Mouse (Mus musculus) embryonic stem cell, embryonic (primary cell): ENCODE results near the gene Hck.

Experiments used
- CTCF ChIA-PET, 4 experiments: fragments of 300-600 bp in 2 of 4; fragments of 350-600 bp in 2 of 4; sonication (Branson Sonifier 250); formaldehyde crosslinking; loops; one replicate each; lab custom pipeline; 2022; ENCODE audit warnings: inconsistent platforms in 2 of 4; lab: Charles Lee
- POLR2A ChIA-PET, 4 experiments: fragments of 300-600 bp in 2 of 4; fragments of 350-600 bp in 2 of 4; sonication (Branson Sonifier 250); formaldehyde crosslinking; loops; one replicate each; lab custom pipeline; 2022; ENCODE audit warnings: antibody characterized with exemption in 4 of 4, inconsistent platforms in 1 of 4; lab: Charles Lee

Hck gene

GRCm38 (mm10) chr2:153125875-153126274 lies 17.6 kb downstream of the Hck start:
- CTCF ChIA-PET = no interaction called here
- POLR2A ChIA-PET = no interaction called here

DNA sequence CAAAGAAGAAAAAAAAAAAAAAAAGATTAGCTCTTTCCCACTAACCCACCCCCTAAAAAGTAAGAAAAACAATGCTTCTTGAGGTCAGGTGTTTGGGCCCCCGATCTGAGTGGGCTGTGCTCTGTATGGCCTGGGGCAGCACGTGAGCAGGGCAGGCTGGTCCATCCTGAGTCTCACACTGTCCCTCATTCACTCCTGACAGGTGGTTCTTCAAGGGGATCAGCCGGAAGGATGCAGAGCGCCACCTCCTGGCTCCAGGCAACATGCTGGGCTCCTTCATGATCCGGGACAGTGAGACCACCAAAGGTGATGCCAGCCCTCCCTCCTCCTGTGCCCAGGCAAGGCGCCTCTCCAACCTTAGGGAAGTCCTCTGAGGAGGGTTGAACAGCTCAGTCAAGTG lies 22.8 kb downstream of the Hck start:
- POLR2A ChIA-PET = interaction anchor here in 2 of 4 experiments (0.6 to 1.6 kb wide), 8 partner anchors 9 to 824 kb away, joined by 3 to 6 read pairs (median 4); no protein-coding TSS in a partner anchor
- CTCF ChIA-PET = interaction anchor here (0.6 to 2.4 kb wide), 23 partner anchors 8 to 1024 kb away, joined by 3 to 16 read pairs (median 3); partner anchors contain the start of genes Hck (in 1 of the 4) and Tpx2 (in 1 of the 4)

DNA sequence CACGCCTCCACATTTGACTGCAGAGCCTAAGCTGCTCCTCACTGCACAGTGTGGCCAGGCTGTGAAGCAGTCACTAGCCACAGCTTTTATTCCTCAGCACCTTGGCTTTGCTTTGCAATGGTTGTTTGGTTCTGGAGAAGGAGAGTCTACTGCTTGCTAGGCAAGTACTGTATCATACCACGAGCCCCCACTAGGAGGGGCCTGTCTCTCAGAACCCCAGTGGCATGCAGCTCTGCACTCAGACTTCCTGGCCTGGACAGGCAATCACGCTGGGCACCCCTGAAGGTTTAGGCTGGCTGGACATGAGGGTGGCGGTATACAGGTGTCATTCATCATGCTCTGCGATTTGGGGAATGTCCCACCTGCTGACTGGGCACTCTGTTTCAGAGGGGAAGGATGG lies 26.0 kb downstream of the Hck start:
- POLR2A ChIA-PET = interaction anchor here in 2 of 4 experiments (0.6 to 1.7 kb wide), 2 partner anchors 8 to 11 kb away, joined by 3 read pairs; no protein-coding TSS in a partner anchor
- CTCF ChIA-PET = interaction anchor here (0.6 to 2.8 kb wide), 10 partner anchors 8 to 281 kb away, joined by 3 to 11 read pairs (median 4); no protein-coding TSS in a partner anchor

GRCm38 (mm10) chr2:153136211-153136610 lies 27.9 kb downstream of the Hck start:
- POLR2A ChIA-PET = interaction anchor here in 2 of 4 experiments (0.5 to 1.6 kb wide), 3 partner anchors 11 to 663 kb away, joined by 3 to 5 read pairs (median 3); no protein-coding TSS in a partner anchor
- CTCF ChIA-PET = interaction anchor here in 1 of 4 experiments (1.1 to 2.1 kb wide), 2 partner anchors 11 to 52 kb away, joined by 4 to 7 read pairs; no protein-coding TSS in a partner anchor

DNA sequence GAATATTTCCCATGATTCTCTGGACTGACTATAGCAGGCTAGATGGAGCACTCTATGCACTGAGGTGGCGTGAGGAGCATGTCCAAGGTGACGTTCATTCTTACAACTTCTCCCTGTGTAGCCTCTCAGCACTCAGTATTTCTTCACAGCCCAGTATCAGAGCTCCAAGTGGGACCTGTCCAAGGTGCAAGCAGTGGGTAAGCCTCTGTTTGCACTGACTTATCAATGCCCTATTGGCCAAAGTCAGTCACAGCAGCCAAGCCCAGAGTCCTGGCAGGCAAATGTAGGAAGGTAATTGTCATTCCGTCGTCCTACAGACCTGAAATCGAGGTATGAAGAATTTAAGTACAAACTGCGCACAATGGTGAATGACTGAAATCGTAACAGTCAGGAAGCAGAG lies 30.9 kb downstream of the Hck start:
- POLR2A ChIA-PET = interaction anchor here in 2 of 4 experiments (0.6 to 1.4 kb wide), 2 partner anchors 9 to 31 kb away, joined by 3 read pairs; partner anchors contain the start of gene Hck (in 1 of the 2)
- CTCF ChIA-PET = interaction anchor here (0.6 to 4.1 kb wide), 5 partner anchors 8 to 1789 kb away, joined by 3 to 16 read pairs (median 4); no protein-coding TSS in a partner anchor

- ChIA-PET POLR2A (interaction anchor here in 2 of 4 experiments (0.9 to 1.5 kb wide), 7 partner anchors 17 to 69 kb away, joined by 3 to 4 read pairs (median 3); partner anchors contain the start of gene Hck (in 1 of the 2)), CTCF (interaction anchor here (0.5 to 4.1 kb wide), 12 partner anchors 10 to 1626 kb away, joined by 3 to 16 read pairs (median 4); no protein-coding TSS in a partner anchor)
Measured at GRCm38 (mm10) chr2:153139996-153140613, 31.8 kb downstream of the Hck start.

GRCm38 (mm10) chr2:153142620-153143199 lies 34.4 kb downstream of the Hck start:
- POLR2A ChIA-PET = interaction anchor here in 3 of 4 experiments (0.6 to 1.4 kb wide), 13 partner anchors 8 to 228 kb away, joined by 3 to 4 read pairs (median 4); partner anchors contain the start of genes Foxs1 (in 1 of the 3), Tm9sf4 (in 1 of the 3) and Xkr7 (in 1 of the 3)

GRCm38 (mm10) chr2:153145346-153145745 lies 37.1 kb downstream of the Hck start:
- CTCF ChIA-PET = interaction anchor here (0.5 to 0.7 kb wide), 5 partner anchors 11 to 524 kb away, joined by 3 to 4 read pairs (median 3); no protein-coding TSS in a partner anchor
- POLR2A ChIA-PET = interaction anchor here in 1 of 4 experiments (0.7 kb wide), 1 partner anchor 250 kb away, joined by 5 read pairs; no protein-coding TSS in a partner anchor

More at GRCm38 (mm10) chr2:153142620-153143199, 34.4 kb downstream of the Hck start:
- CTCF ChIA-PET = interaction anchor here (0.6 to 4.1 kb wide), 92 partner anchors 8 to 674 kb away, joined by 3 to 24 read pairs (median 4); partner anchors contain the start of genes Foxs1 (in 1 of the 4), Hck (in 1 of the 4) and Xkr7 (in 1 of the 4)

DNA sequence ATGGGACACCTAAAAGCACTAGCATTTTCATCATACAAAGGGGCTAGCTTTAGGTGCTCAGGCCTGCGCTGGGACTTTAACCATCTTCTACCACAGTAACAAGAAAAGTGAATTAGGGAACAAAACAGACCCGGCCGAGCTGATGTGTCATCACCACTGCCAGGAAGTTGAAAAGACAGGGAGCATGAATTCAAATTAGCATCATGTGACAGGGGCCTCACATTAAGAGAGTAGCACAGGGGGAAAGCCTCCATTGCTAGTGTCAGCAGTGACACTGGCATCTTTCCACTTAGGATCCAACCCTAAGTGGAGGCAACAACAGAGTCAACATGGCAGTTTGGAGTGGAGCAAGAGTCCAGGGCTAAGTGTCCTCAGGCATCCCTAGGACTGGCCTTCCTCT lies 39.0 kb downstream of the Hck start:
- ChIA-PET CTCF (interaction anchor here (0.5 to 2.3 kb wide), 28 partner anchors 9 to 439 kb away, joined by 3 to 12 read pairs (median 3); no protein-coding TSS in a partner anchor), POLR2A (interaction anchor here in 2 of 4 experiments (0.7 to 2.0 kb wide), 3 partner anchors 10 to 279 kb away, joined by 3 to 7 read pairs (median 3); partner anchors contain the start of gene Tm9sf4 (in 1 of the 2))

DNA sequence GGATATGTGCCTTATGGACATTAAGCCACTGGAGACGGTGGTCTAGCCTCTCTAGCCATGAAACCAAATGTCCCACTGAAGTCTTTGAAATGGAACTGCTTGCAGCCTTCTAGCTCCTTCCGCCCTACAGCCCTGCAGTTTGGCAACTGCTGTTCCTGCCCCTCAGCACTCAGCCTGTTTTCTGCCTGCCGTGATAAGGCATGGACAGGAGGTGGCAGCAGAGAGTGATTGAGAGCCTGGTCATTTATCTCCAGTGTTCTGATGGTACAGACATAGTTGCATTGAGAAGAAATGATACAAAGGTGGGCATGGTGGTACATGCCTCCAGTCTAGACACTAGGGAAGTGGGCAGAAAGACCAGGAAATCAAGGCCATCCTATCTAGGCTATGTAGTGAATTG lies 39.4 kb downstream of the Hck start:
- POLR2A ChIA-PET = interaction anchor here in 2 of 4 experiments (0.7 to 2.0 kb wide), 4 partner anchors 11 to 279 kb away, joined by 3 to 7 read pairs (median 4); partner anchors contain the start of gene Tm9sf4 (in 1 of the 2)
- CTCF ChIA-PET = interaction anchor here (0.5 to 2.3 kb wide), 29 partner anchors 9 to 438 kb away, joined by 3 to 12 read pairs (median 3); no protein-coding TSS in a partner anchor

DNA sequence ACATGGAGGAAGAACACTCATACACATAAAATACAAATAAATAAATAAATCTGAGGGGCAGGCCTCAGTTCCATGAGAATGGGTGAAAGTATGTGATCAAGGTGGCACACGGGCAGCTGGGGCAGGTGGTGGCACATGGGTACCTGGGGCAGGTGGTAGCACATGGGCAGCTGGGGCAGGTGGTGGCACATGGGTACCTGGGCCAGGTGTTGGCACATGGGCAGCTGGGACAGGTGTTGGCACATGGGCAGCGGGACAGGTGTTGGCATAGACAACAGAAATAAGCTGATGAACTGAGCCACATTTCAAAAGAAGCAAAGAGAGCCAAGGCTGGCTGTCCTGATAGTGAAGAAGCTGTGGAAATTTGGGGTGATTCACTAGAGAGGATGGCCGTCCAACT lies 41.5 kb downstream of the Hck start:
- POLR2A ChIA-PET = interaction anchor here in 1 of 4 experiments (1.5 kb wide), 1 partner anchor 462 kb away, joined by 5 read pairs; no protein-coding TSS in a partner anchor
- CTCF ChIA-PET = interaction anchor here in 2 of 4 experiments (0.6 kb wide), 2 partner anchors 19 to 436 kb away, joined by 3 to 5 read pairs; no protein-coding TSS in a partner anchor

DNA sequence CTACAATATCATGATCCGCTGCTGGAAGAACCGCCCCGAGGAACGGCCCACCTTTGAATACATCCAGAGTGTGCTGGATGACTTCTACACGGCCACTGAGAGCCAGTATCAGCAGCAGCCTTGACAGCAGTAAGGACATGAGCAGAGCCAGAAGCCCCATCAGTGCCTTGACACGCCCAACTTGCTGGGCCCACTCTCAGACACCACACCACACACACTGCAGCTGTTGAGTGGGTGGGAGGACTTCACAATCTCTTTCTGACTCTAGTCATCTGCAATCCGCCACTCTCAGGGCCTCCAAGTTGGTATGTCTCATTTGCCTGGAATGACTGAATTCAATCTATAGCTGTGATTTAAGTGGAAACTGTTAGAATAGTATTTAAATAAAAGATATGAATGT lies 42.8 kb downstream of the Hck start:
- ChIA-PET CTCF (interaction anchor here in 3 of 4 experiments (0.6 to 1.1 kb wide), 4 partner anchors 8 to 726 kb away, joined by 3 to 6 read pairs (median 3); no protein-coding TSS in a partner anchor), POLR2A (interaction anchor here in 2 of 4 experiments (0.6 to 1.1 kb wide), 3 partner anchors 14 to 287 kb away, joined by 3 to 4 read pairs (median 3); no protein-coding TSS in a partner anchor)

DNA sequence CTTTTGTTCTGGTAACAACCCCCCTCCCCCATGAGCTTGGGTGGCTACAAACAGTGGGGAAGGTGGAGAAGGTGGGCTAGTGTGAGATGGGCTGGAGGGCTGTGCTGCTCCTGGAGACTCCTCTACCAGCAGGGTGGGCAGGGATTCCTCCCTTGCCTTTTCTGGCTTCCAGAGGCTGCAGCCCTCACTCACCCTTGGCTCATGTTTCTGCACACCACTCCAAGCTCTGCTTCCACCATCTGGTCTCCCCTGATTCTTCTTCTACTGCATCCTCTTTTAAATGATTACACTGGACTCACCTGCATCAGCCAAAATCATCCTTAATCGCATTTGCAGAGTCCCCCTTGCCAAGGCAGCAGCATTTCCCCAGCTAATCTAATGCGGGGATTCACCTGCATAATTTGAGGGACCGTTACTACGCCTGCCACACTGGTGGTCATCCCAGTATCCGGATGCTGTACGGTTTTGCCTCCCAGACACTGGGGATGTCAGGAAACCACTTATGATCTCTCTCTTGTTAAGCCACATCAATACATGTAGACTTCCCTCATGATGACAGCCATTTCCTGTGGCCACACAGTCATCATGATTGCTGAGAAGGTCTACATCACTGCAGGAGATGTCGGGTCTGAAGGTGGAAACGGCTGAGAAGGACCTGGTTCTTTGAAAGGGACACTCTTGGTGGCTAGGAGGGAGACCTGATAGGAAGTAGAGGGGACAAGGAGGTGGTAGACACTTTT lies 43.8 kb downstream of the Hck start:
- CTCF ChIA-PET = interaction anchor here in 3 of 4 experiments (0.6 to 2.2 kb wide), 3 partner anchors 9 to 21 kb away, joined by 3 to 13 read pairs (median 9); no protein-coding TSS in a partner anchor
- POLR2A ChIA-PET = interaction anchor here in 2 of 4 experiments (0.9 to 1.4 kb wide), 4 partner anchors 9 to 359 kb away, joined by 3 to 6 read pairs (median 4); partner anchors contain the start of gene Tm9sf4 (in 1 of the 2)

- ChIA-PET POLR2A (interaction anchor here in 2 of 4 experiments (0.9 to 1.4 kb wide), 5 partner anchors 9 to 358 kb away, joined by 3 to 6 read pairs (median 4); partner anchors contain the start of gene Tm9sf4 (in 1 of the 2)), CTCF (interaction anchor here in 3 of 4 experiments (1.0 to 2.2 kb wide), 3 partner anchors 10 kb away, joined by 3 to 13 read pairs (median 9); no protein-coding TSS in a partner anchor)
Measured at GRCm38 (mm10) chr2:153153033-153153450, 44.8 kb downstream of the Hck start.

DNA sequence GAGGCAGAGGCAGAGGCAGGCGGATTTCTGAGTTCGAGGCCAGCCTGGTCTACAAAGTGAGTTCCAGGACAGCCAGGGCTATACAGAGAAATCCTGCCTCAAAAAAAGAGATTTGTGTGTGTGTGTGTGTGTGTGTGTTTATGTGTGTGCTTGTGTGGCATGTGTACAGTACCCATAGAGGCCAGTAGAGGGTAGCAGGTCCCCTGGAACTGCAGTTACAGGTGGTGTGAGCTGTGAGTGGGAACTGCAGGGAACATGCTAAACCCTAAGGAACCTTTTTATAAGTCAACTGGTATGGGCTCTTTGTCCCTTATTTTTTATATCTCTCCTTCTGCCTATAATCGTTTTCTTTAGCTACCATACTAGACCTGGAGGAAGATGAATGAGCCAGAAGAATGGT lies 49.0 kb downstream of the Hck start:
- ChIA-PET CTCF (interaction anchor here (0.5 to 2.1 kb wide), 31 partner anchors 9 to 1263 kb away, joined by 3 to 14 read pairs (median 3); no protein-coding TSS in a partner anchor), POLR2A (interaction anchor here in 3 of 4 experiments (0.6 to 3.2 kb wide), 11 partner anchors 10 to 1499 kb away, joined by 3 to 22 read pairs (median 3); no protein-coding TSS in a partner anchor)

GRCm38 (mm10) chr2:153160133-153160532 lies 51.9 kb downstream of the Hck start:
- CTCF ChIA-PET = no interaction called here
- POLR2A ChIA-PET = interaction anchor here in 3 of 4 experiments (0.7 to 1.8 kb wide), 5 partner anchors 10 to 268 kb away, joined by 4 to 11 read pairs (median 5); partner anchors contain the start of gene Hck (in 1 of the 3)
